Mouse (Mus musculus): ENCODE measurements around the gene Lrmda.

Lrmda gene

GRCm38 (mm10) chr14:22167285-22167684 is 147.8 kb downstream of the Lrmda start:
- peak; percentile 49 for DNase-seq

DNA sequence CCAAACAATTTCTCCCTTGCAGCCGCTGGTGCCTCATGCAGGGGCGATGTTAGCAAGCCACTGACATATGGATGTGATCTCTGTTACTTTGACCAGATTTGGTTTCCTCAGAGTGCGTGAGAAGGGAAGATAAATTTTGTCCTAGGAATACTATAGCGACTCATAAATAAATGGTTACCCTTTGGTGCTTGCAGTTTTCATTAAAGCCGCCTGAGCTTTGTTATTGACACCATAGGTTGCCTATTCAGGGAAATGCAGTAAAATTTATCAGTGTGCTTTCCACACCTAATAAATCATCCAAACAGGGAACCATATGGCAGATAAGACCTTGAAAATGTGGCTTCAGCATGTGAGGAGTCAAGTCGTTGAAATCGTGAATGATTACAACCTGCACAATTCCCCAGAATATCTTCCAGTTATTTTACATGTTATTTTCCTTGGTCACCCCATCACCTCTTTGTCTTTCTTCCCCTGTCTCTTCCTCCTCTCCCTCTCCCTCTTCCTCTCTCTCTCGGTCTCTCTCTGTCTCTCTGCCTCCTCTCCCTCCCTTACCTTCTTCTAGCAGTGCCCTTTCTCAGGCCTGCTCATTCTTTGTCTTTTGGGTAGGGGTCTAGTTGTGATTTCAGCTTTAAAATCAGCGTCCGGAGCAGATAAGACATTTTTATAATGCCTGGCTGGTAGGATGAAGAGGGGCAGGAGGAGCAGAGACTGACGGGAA is 148.7 kb downstream of the Lrmda start:
- peak; percentile 67 for DNase-seq

DNA sequence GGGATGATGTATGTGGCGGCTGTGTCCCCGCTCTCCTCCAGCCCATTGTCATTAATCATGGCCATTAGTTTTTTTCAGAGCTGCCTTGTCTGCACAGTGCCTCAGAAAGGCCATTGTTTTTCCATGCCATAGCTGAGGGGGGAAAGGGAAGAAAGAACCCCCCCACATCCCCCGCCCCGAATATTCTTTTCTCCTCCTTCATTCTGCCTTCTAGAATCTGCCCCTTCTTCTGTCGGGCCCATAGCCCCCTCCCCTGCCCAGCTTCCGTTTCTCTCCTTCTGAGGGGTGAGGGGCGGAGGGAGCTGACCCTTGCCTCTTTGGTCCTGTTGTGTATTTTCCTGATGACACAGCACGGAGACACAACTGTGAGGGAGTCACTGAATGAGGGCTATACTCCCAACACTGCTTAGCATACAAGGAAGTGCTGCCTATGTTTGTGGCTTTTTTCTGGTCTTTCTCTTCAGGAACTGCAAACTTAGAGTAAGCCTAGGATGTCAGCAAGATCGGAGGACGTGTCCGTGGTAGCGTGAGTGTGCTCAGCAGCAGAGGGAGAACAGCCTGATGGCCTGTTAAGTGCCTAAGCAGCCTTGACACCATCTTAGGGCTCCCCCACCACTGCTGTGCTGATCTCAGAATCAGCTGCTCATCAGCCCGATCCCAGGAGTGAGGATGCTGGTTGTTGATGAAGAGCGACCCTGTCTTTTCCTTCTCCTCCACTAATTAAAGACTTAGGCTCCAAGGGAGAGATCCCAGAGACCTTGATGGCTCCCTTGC is 149.5 kb downstream of the Lrmda start:
- peak; percentile 58 for DNase-seq

DNA sequence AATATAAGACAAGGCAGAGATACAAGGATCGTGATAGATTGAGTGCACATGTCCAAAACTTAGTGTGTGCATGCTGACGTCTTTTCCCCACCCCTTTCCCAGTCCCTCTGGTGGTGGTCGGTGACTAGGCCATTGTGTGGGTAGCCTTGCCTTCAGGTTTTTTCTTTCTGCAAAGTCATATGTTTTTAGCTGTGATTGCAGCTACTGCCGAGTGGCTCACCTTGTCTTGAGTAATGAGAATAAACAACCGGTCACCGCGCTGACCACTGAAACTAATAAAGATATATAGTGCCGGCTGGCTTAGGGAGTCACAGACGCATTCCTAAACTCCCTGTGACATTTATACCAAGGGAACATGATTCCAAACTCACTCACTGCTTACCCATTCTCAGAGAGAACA is 155.2 kb downstream of the Lrmda start:
- peak; percentile 51 for DNase-seq

DNA sequence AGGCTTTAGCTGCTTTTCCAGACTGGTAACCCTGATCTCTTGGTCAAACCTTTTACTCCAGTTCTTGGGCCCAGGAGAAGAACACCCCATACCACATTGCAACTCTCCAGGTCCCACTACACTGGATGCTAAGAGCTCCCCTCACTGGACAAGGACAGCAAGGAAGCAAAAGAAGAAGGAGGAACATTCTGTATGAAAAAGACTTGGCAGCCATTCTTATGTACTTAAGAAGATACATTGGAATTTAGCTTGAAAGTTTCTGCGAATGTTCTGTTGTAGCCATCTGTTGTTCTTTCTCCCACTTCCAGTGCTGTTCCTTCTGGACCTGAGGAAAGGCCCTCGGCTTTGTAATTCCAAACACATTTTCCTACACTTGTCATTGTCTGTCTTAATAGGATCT is 160.2 kb downstream of the Lrmda start:
- no peak for DNase-seq

- no peak for DNase-seq
Observed at GRCm38 (mm10) chr14:22181508-22181907, 162.0 kb downstream of the Lrmda start.

GRCm38 (mm10) chr14:22183195-22183594 is 163.7 kb downstream of the Lrmda start:
- DNase-seq = no peak

- no peak for DNase-seq
Observed at GRCm38 (mm10) chr14:22185452-22185851, 165.9 kb downstream of the Lrmda start.

GRCm38 (mm10) chr14:22190111-22190510 is 170.6 kb downstream of the Lrmda start:
- peak; percentile 37 for DNase-seq

- peak; percentile 26 for DNase-seq
Observed at GRCm38 (mm10) chr14:22192185-22192584, 172.7 kb downstream of the Lrmda start.

GRCm38 (mm10) chr14:22198021-22198420 is 178.5 kb downstream of the Lrmda start:
- no peak for DNase-seq

DNA sequence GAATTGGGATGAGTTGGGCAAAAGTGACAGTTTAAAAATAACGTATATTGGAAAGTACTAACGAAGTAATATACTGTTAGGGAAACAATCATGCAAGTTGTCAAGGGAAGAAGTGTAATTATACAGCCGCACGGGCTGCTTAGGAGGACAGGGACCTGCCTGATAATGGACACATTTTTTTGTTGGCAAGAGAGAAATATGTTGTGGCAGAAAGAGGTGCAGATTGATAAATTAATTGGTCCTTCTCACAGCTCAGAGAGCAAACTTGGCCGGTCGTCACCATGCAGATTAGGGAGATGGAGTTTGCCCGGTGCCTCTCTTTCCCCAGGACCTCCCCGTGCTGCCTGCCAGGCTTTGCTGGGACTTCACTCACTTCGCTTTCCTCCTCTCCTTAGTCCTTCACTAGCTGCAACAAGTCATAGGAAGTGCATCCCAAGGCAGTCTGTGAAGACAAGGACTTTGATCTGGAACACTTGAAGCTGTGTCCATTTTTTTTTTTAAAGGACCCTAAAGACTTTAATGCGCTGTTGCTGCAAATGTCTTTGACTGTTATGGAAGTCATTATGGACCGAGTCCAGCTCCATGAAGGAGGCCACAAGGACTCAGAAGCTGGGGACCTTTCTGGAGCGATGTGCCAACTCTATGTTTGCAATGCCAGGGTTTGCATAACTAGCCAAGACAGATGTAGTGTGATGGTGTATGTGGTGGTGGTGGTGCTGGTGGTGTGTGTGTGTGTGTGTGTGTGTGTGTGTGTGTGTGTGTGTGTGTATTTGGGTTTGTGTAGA is 179.3 kb downstream of the Lrmda start:
- no peak for DNase-seq

- DNase-seq = no peak
Observed at GRCm38 (mm10) chr14:22201667-22202066, 182.2 kb downstream of the Lrmda start.

DNA sequence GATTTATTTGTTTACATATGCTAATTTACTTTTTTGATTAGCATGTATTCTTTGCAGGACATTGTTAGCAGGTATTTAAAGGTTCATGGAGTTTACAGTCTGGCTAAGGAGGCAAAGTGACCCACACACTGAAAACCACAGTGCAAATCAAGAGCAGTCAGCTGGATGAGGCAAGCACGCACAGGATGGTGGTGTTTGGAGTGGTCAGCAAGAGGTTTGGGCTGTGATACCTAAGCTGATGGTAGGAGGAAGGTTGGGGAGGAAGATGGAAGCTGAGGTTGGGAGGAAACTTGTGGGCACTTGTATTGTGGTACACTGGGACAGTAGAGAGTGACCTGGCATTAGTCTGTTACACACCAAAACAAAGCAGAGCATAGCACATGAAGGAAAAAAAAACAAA is 191.1 kb downstream of the Lrmda start:
- no peak for DNase-seq

- no peak for DNase-seq
Observed at GRCm38 (mm10) chr14:22218183-22218582, 198.7 kb downstream of the Lrmda start.

GRCm38 (mm10) chr14:22222038-22222437 is 202.5 kb downstream of the Lrmda start:
- no peak for DNase-seq

GRCm38 (mm10) chr14:22222574-22222973 is 203.1 kb downstream of the Lrmda start:
- DNase-seq = no peak

DNA sequence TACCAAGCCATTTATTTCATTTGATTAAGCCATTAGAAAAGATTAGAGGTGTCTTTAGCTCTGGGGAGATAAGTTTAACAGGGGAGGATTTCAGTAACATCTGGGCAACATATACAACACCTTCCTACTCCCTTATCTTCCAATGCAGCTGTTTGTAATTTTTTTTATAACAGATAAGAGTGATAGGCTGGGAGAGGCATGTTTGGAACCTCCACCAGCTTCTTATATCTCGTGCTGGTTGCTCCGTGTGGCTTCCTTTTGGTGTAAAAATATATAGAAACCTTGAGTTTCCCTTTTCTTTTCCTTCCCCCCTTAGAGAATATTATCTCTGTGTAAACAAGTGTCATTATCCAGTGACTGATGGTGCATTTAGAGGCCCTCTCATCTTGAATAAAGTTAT is 206.7 kb downstream of the Lrmda start:
- DNase-seq = no peak

DNA sequence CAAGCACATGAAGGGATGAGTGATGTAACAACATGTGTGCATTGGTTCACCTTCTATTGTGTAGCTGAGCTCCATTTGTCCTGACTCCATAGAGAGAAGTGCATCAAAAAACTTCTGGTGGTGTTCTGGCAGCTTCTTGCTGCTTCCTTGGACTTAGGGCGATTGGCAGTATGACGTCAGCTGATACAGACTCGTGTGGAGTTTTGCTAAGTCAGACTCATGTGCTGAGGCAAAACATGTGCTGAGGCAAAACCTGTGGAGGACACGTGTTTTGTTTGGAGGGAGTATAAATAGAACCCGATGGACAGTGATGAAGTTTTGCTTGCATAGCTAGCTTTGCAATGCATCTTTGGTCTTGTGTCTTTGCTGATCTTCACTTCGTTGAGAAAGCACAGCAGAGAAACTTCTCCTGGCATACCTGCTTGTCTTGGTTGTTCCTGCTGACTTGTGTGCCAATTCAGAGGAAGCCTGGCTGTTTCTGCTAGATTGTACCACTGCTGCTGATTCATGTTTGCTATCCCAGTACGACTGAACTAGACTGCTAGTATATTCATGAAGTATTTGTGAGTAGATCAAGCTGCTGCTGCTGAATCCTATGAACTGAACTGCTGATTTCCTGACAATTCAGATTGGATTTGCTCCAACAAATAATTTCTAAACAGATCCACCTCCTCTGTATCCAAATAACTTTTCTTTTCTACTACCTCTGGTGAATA is 208.9 kb downstream of the Lrmda start:
- no peak for DNase-seq

- peak; percentile 22 for DNase-seq
Observed at GRCm38 (mm10) chr14:22240315-22240714, 220.8 kb downstream of the Lrmda start.

DNA sequence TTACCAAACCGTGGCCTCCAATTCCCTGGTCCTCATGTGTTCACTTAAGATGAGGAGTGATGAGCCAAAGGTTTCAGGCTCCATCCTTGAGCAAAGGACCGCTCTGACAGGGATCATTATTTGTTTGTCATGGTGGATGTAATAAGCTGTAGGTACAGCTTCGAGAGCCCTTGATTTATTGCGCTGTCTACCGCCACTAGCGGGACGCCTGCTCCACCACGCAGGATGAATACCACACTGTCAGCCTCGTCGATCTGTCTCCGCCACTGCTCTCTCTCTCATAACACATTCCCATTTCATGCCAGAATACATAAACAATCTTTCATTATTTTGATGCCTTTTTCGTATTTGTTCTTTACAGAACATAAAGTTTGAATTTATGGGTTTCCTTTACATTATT is 235.9 kb downstream of the Lrmda start:
- no peak for DNase-seq

DNA sequence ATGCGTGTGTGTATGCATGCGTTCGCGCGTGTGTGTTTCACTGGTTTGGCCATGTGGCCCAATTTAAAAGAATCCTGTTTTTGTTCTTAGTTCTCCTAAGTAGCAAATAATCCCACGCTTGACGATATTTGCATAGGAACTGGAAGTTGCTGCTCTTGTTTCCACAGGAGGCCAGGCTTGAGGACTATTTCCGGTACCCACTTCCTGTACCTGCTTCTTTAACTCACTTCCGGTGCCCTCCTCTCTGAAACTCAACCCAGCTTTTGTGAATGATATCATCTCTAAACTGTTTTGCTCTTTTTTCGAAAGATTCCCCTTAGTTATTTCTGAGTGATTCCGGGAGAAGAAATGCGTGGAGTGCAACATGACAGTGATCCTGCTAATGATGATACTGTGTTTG is 236.8 kb downstream of the Lrmda start:
- DNase-seq = no peak
